Mouse (Mus musculus): ENCODE results near the gene Gm20431. TPM values are rescaled to one million over a fixed set of nuclear protein-coding genes. Genes with fewer than 3 reads are reported as not detected.

The Gm20431 gene
- polyA plus RNA-seq, 1 experiment from 2014 or later: 9.8 TPM

DNA sequence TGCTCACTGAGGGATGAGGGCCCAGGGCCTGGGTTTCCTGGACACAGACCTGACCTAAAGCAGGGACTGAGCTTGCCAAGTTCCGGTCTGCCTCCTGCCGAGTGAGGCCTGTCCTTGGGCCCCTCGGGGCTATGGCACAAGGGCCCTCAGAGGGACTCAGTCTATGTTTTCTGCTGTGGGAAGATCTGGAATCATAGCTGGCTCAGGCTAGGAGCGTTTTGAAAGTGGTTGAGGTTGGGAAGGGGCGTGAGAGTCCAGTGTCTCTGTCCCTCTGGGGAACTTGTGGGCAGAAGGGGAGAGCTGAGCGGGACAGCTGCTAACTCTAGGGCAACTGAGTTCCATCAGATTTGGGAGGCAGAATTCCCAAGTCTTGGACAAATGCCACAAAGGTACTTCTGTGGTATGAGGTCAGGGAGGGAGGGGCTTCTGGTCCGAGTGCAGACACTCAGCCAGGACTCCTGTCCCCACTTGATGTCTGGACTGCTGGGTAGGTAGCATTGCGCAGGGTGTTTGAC lies 60.8 kb downstream of the Gm20431 start:
- Histone ChIP-seq H3K4me1 (replicated peaks) (peaks cover 11% of the 10 kb centered on the region), H3K4me2 (replicated peaks) (no peak overlapping the region), H3K27me3 (peaks cover 18% of the 10 kb centered on the region), H3K9ac (replicated peaks) (no peak overlapping the region), H3K4me3 (replicated peaks) (no peak overlapping the region), H3K9me3 (no peaks in the 10 kb centered on the region), H3K27ac (no peak overlapping the region), H3K36me3 (no peaks in the 10 kb centered on the region)
- WGBS: 77% methylated on average over 8 of the region's 8 CpGs
- ATAC-seq: no peak

DNA sequence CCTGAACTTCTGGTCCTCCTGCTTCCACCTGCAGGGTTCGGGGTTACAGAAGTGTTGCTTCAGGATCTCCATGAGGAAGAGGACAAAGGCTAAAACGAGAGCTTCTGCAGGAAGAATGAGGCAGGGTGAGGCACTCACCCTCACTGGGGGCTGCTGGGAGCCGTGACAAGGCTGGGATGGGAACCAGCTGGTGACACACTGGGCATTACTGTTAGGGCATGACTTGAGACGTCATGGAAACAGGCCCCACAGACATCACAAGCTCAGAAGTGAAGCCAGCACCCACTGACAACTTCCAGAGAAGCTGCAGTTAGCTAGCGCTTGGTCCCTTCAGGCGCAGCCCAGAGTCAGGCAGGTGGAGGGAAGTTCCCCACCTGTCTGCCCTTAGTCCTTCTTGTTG lies 61.4 kb downstream of the Gm20431 start:
- Histone ChIP-seq H3K36me3 (no peaks in the 10 kb centered on the region), H3K4me3 (replicated peaks) (no peak overlapping the region), H3K9me3 (no peaks in the 10 kb centered on the region), H3K9ac (replicated peaks) (no peak overlapping the region), H3K4me1 (replicated peaks) (peaks cover 8% of the 10 kb centered on the region), H3K27ac (no peak overlapping the region), H3K4me2 (replicated peaks) (no peak overlapping the region), H3K27me3 (peaks cover 18% of the 10 kb centered on the region)
- ATAC-seq: no peak
- WGBS: 71% methylated on average over 6 of the region's 6 CpGs

- no peaks in the 10 kb centered on the region for H3K36me3 ChIP-seq
- 78% methylated on average over 5 of the region's 5 CpGs for WGBS
- ATAC-seq: no peak
- no peak overlapping the region for H3K9ac ChIP-seq (replicated peaks)
- no peak overlapping the region for H3K27ac ChIP-seq
- H3K27me3 ChIP-seq: peaks cover 18% of the 10 kb centered on the region
- no peak overlapping the region for H3K4me3 ChIP-seq (replicated peaks)
- peaks cover 12% of the 10 kb centered on the region for H3K4me1 ChIP-seq (replicated peaks)
- no peaks in the 10 kb centered on the region for H3K9me3 ChIP-seq
- no peak overlapping the region for H3K4me2 ChIP-seq (replicated peaks)
Observed at GRCm38 (mm10) chr2:167599195-167599594, 62.1 kb downstream of the Gm20431 start.

DNA sequence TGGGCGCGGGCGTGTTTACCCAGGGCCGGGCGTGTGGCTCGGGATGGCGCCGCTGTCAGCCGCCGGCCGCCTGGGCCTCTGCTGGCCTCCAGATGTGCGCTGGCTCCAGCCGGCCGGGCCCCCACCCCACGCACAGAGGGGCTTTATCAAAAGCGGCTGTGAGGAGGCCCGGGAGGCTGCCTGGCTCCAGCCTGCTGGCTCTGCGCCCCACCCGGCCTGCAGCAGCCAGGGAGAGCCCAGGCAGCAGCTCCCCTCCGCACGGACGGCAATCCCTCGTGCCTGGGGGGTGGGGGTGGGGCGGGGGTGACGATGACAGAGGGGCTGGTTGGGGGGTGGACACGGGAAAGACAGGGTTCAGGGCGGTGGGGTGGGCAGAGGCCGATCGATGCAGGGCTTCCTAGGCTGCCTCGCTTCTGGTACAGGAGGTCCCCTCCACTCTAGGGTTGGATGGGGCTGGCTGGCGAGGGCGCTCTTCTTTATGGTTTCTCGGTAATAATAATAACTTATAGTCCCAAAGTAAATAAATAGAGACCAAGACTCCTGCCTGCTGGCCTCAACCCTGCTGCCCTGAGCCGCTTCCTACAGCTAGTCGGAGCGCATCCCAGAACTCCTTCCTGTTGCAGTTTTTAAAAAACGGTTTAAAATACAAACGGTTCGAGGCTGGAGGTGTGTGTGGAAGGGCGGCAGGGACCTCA lies 63.7 kb downstream of the Gm20431 start:
- ATAC-seq: peak; percentile 71
- 31% methylated on average over 38 of the region's 40 CpGs for WGBS
- H3K36me3 ChIP-seq: no peaks in the 10 kb centered on the region
- H3K27ac ChIP-seq: no peak overlapping the region
- H3K4me1 ChIP-seq (replicated peaks): peaks cover 12% of the 10 kb centered on the region
- H3K4me2 ChIP-seq (replicated peaks): peak overlapping the region; percentile 51
- H3K9ac ChIP-seq (replicated peaks): peak overlapping the region; percentile 54
- H3K27me3 ChIP-seq: peaks cover 18% of the 10 kb centered on the region
- no peaks in the 10 kb centered on the region for H3K9me3 ChIP-seq
- H3K4me3 ChIP-seq (replicated peaks): peak overlapping the region; percentile 19

DNA sequence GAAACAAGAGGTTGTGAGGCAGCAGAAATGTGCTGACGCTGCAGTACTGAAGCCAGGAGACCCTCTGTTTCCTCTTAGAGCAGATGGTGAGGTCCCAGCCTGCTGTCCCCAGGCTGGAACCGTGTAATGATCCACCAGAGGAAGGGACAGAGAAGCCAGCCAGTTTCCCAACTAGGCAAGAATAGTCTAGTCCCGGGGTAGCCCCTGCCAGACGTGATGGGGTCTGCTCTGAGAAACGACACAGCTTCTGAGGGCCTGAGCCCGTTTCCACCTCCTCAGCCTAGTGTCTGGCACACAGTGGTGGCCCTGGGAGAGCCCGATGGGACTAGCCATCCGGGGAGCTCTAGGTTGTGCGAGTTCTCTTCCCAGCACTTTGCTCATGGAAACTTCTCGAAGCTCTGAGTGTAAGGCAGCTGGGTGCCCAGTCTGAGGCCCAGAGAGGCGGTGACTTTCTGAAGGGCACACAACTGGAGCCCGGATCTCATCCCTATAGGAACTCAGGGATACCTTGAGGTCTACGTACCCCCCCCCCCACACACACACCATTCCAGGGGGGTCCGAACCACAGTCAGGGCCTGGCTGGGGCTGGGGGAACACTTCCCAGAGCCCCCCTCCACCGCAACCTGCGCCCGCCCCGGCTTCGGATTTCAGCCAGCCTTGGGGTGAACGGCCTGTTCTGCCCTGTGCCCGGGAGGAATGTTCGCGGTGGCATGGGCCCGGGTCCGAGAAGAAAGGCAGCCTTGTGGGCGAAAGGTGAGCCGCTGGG lies 64.4 kb downstream of the Gm20431 start:
- Histone ChIP-seq H3K9ac (replicated peaks) (peak overlapping the region; percentile 54), H3K4me3 (replicated peaks) (peak overlapping the region; percentile 19), H3K27me3 (peaks cover 18% of the 10 kb centered on the region), H3K9me3 (no peaks in the 10 kb centered on the region), H3K4me2 (replicated peaks) (peak overlapping the region; percentile 51), H3K4me1 (replicated peaks) (peaks cover 12% of the 10 kb centered on the region), H3K27ac (no peak overlapping the region), H3K36me3 (no peaks in the 10 kb centered on the region)
- 50% methylated on average over 27 of the region's 27 CpGs for WGBS
- ATAC-seq: peak; percentile 35

DNA sequence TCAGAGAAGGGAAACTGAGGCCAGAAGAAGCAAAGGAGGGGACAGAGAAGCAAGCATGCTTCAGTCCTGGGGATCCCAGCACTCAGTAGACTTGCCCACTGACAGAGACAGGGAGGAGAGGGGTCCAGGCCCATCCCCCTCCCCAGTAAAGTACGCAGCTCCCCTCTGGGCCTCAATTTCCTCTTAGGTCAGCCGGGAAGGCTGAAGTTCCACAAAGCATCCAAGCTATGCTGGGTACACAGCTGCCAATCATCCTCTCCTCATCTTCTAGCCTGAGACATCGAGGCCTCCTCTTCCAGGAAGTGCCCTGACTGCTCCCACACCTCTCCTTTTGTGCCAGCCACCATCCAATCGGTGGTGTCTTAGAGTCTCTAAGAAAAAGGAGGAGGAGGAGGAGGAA lies 65.0 kb downstream of the Gm20431 start:
- ATAC-seq: no peak
- no peak overlapping the region for H3K27ac ChIP-seq

DNA sequence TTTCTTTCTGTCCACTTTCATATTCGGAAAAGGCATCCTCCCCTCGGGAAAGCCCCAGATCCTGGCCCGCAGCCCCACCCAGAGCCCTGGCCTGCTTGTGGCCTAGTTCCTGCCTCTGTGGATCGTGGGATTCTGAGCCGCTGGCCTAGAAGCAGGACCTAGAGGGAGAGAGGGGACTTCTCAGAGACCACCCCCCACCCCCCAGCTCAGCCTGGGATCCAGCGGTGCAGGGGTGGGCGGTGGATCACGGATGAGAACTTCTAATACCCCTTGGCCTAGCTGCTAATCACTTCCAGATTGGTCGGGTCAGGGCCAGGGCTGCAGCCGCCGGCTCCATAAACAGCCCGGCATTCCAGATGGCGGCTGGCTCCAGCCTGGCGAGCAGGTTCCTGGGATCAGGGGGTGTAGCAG lies 65.5 kb downstream of the Gm20431 start:
- peaks cover 18% of the 10 kb centered on the region for H3K27me3 ChIP-seq
- H3K4me2 ChIP-seq (replicated peaks): no peak overlapping the region
- H3K4me1 ChIP-seq (replicated peaks): peaks cover 12% of the 10 kb centered on the region
- no peak overlapping the region for H3K9ac ChIP-seq (replicated peaks)
- no peaks in the 10 kb centered on the region for H3K9me3 ChIP-seq
- ATAC-seq: no peak
- H3K27ac ChIP-seq: no peak overlapping the region
- WGBS: 50% methylated on average over 14 of the region's 14 CpGs
- no peak overlapping the region for H3K4me3 ChIP-seq (replicated peaks)
- no peaks in the 10 kb centered on the region for H3K36me3 ChIP-seq

More for the DNA sequence above, 65.0 kb downstream of the Gm20431 start:
- Histone ChIP-seq H3K4me3 (replicated peaks) (no peak overlapping the region), H3K4me1 (replicated peaks) (peaks cover 12% of the 10 kb centered on the region), H3K27me3 (peaks cover 18% of the 10 kb centered on the region), H3K9me3 (no peaks in the 10 kb centered on the region), H3K9ac (replicated peaks) (no peak overlapping the region), H3K36me3 (no peaks in the 10 kb centered on the region), H3K4me2 (replicated peaks) (no peak overlapping the region)
- 62% methylated on average over 4 of the region's 4 CpGs for WGBS

GRCm38 (mm10) chr2:167594444-167594934 lies 66.8 kb downstream of the Gm20431 start:
- Histone ChIP-seq H3K27me3 (peaks cover 19% of the 10 kb centered on the region), H3K4me1 (replicated peaks) (peaks cover 13% of the 10 kb centered on the region), H3K4me3 (replicated peaks) (no peak overlapping the region), H3K9me3 (no peaks in the 10 kb centered on the region), H3K36me3 (no peaks in the 10 kb centered on the region), H3K9ac (replicated peaks) (no peak overlapping the region), H3K27ac (no peak overlapping the region), H3K4me2 (replicated peaks) (no peak overlapping the region)
- no peak for ATAC-seq
- WGBS: 30% methylated on average over 10 of the region's 10 CpGs

GRCm38 (mm10) chr2:167593551-167594250 lies 67.6 kb downstream of the Gm20431 start:
- Histone ChIP-seq H3K4me2 (replicated peaks) (no peak overlapping the region), H3K9ac (replicated peaks) (no peak overlapping the region), H3K36me3 (no peaks in the 10 kb centered on the region), H3K27me3 (peaks cover 22% of the 10 kb centered on the region; the same call in 1 of the 2 replicates), H3K4me3 (replicated peaks) (no peak overlapping the region), H3K4me1 (replicated peaks) (peaks cover 21% of the 10 kb centered on the region), H3K27ac (no peak overlapping the region), H3K9me3 (no peaks in the 10 kb centered on the region)
- 73% methylated on average over 4 of the region's 4 CpGs for WGBS
- no peak for ATAC-seq

DNA sequence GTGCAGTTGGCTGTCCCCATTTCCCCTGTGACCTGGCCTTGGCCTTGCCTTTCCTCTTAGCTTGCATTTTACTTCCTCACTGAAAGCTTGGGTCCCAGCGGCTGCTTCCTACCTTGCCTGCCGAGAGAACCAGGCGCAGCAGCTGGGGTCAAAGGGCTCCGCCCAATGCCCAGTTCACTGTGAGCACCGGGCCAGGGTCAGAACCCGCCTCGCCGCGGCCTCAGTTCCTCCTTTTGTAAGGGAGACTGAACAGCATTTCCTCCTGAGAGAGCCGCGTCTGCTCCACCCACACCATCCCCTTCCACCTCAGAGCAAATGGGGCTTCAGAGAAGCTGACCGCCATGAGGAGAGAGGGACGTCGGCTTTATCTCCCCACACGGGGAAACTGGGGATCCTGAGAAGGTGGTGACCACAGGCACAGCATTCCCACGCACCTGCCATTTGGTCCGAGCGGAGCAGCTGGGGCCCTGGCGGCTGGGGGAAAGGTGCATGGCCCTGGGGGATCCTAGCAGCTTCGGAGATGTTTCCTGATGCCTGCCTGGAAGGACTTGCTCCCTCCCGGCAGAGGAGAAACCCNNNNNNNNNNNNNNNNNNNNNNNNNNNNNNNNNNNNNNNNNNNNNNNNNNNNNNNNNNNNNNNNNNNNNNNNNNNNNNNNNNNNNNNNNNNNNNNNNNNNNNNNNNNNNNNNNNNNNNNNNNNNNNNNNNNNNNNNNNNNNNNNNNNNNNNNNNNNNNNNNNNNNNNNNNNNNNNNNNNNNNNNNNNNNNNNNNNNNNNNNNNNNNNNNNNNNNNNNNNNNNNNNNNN lies 72.3 kb downstream of the Gm20431 start:
- 0 out of 2 replicates have a peak, but pooled peaks have one; percentile 11 for ATAC-seq
- Histone ChIP-seq H3K9ac (replicated peaks) (peak overlapping the region; percentile 23; the same call in 1 of the 2 replicates), H3K9me3 (no peaks in the 10 kb centered on the region), H3K4me2 (replicated peaks) (0 out of 2 replicates have a peak overlapping the region, but pooled peaks have one; percentile 10), H3K36me3 (no peaks in the 10 kb centered on the region), H3K4me3 (replicated peaks) (no peak overlapping the region), H3K4me1 (replicated peaks) (peaks cover 10% of the 10 kb centered on the region), H3K27me3 (peaks cover 11% of the 10 kb centered on the region; the same call in 1 of the 2 replicates), H3K27ac (no peak overlapping the region; the same call in 1 of the 2 replicates)
- WGBS: 12% methylated on average over 21 of the region's 21 CpGs

DNA sequence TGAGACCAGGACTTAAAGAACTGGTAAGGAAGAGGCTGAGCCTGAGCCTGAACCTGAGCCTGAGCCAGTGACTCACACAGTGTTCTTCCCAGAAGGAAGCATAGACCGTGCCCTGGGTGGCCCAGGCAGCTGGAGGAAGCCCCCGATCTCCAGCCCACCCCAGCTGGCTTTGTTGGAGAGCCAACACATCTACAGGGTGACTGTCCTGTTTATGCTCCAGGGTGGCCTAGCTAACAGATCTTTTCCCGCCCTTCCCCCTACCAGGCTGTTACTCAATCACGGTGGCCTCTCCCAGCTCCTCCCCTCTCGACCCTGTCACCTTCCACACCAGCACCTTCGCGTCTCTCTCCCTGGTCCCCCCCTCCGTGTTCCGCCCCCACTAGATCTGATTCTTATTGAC lies 74.3 kb downstream of the Gm20431 start:
- ATAC-seq: no peak
- WGBS: 38% methylated on average over 9 of the region's 9 CpGs
- Histone ChIP-seq H3K9ac (replicated peaks) (no peak overlapping the region), H3K27me3 (peaks cover 11% of the 10 kb centered on the region; the same call in 1 of the 2 replicates), H3K36me3 (no peaks in the 10 kb centered on the region), H3K4me2 (replicated peaks) (no peak overlapping the region), H3K27ac (no peak overlapping the region), H3K9me3 (no peaks in the 10 kb centered on the region), H3K4me3 (replicated peaks) (no peak overlapping the region), H3K4me1 (replicated peaks) (peaks cover 16% of the 10 kb centered on the region)

All from midbrain, embryonic 13.5 days (tissue).